Mouse (Mus musculus): ENCODE measurements around the gene Cmbl.
"Not testable (repeated sequence)": the region's sequence is repeated elsewhere in the genome, so short reads cannot be mapped to it uniquely, and the experiment has no call there.

DNA sequence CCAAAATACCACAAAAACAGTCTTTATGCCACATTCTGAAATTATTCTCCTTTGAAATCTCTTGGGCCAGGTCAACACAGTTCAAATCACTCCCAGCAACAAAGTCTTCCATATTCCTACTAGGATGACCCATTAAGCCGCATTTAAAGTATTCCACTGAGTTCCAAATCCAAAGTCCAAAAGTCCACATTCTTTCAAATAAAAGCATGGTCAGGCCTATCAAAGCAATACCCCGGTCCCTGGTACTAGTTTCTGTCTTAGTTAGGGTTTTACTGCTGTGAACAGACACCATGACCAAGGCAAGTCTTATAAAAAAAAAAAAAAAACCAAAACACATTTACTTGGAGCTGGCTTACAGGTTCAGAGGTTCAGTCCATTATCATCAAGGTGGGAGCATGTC, 15.9 kb downstream of the Cmbl start:
- TF ChIP-seq CTCF (IDR thresholded peaks at IDR 0.05; ENCODE audit: borderline replicate concordance, control insufficient read depth, extremely low read depth, insufficient read depth, low read length, poor library complexity); POLR2A (IDR thresholded peaks at IDR 0.05; ENCODE audit: control insufficient read depth, extremely low read depth, insufficient read depth, low read length, poor library complexity): not testable (repeated sequence)

All from thymus, adult 2 months (tissue).